Mouse (Mus musculus) CH12.LX (cell line): ENCODE data around the gene Vmac.

Experiments
- GABPA ChIP-seq: IDR thresholded peaks from 2 replicates; pipeline ENCODE4 v1.6.1; 2012; ENCODE audit warnings: low read depth, low read length, improper control_type of control experiment, inconsistent platforms; ENCODE audit not compliant: insufficient replicate concordance
- POLR2A ChIP-seq: IDR thresholded peaks from 2 replicates; pipeline ENCODE4 v1.6.1; 2011; ENCODE audit warnings: low read depth, mild to moderate bottlenecking, improper control_type of control experiment, low read length

DNA sequence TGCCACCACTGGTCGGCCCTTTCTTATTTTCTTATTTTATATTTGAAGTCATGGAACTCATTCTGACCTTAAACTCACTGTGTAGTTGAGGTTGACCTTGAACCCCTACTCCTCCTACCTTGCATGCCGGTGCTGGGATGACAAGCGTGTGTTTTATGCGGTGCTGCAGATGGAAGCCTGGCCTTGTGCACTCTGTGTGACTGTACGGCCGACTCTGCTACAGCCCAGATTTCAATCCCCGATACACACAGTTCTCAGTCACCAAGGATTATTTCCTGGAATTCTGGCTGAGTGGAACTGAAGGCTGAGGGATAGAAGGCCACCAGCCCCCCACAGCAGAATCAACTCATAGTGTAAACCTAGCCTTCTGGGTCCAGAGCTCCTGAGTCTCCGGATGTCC lies 48.1 kb downstream of the Vmac start:
- no peak for TF ChIP-seq POLR2A
- no peak for TF ChIP-seq GABPA
